Mouse (Mus musculus) myocyte (in vitro differentiated cells): ENCODE measurements around the gene Fam198b.

Source experiments
- E2F4 ChIP-seq: IDR thresholded peaks from one replicate; pipeline ENCODE4 v1.6.1; 2011; ENCODE audit warnings: mild to moderate bottlenecking, control low read depth, moderate library complexity; ENCODE audit not compliant: insufficient read depth
- MAX ChIP-seq: IDR thresholded peaks from one replicate; pipeline ENCODE4 v1.6.1; 2011; ENCODE audit warnings: low read depth, mild to moderate bottlenecking, control low read depth
- MYOD1 ChIP-seq, 3 experiments: IDR thresholded peaks; one replicate each; pipeline ENCODE4 v1.6.1; 2011; ENCODE audit warnings: control low read depth in 2 of 3, low read depth in 2 of 3, mild to moderate bottlenecking in 2 of 3, moderate library complexity in 1 of 3; ENCODE audit not compliant: insufficient read length in 2 of 3, control insufficient read depth in 1 of 3
- POLR2A ChIP-seq: IDR thresholded peaks from one replicate; pipeline ENCODE4 v1.6.1; 2011; ENCODE audit warnings: low read depth, mild to moderate bottlenecking, control low read depth, moderate library complexity; ENCODE audit not compliant: insufficient read length
- POLR2AphosphoS2 ChIP-seq: IDR thresholded peaks from one replicate; pipeline ENCODE4 v1.6.1; 2011; ENCODE audit warnings: low read depth, control low read depth; ENCODE audit not compliant: insufficient read length
- USF1 ChIP-seq: IDR thresholded peaks from one replicate; pipeline ENCODE4 v1.6.1; 2011; ENCODE audit warnings: low read depth, mild to moderate bottlenecking, control low read depth, moderate library complexity

DNA sequence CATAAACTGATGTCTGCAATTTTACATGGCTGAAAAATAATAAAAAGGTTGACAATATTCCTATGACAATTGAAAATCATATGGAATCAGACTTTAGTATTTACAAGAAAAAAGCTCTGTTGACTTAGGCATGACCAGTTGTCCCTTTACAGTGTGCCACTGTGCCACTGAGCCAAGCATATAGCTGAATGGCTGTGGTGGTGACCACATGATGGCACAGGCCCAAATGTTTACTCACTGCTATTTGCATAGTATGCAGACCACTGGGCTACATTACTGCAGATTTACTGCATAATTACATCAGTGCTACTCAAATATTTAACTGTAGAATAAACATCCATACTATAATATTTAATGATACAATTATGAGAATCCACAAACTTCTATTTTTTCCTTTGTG, 21.1 kb downstream of the Fam198b start:
- TF ChIP-seq POLR2A (no peak), E2F4 (no peak), USF1 (no peak), MAX (no peak), POLR2AphosphoS2 (no peak), MYOD1 (IDR thresholded peaks at IDR 0.05; ENCODE audit: control insufficient read depth in 1 of 3, insufficient read length in 2 of 3, low read depth in 2 of 3) (no peak)
